Mouse (Mus musculus) brain, embryonic 14.5 days (tissue): ENCODE results near the gene Nemp1. TPM values are rescaled to one million over a fixed set of nuclear protein-coding genes. Genes with fewer than 3 reads are reported as not detected.

Experiments
- DNase-seq: peaks from one replicate; pipeline ENCODE4 v3.0.0-alpha.2; 2011; ENCODE audit warnings: low read depth
- CTCF ChIP-seq: fragments of 200-500 bp; IDR thresholded peaks from 2 replicates; pipeline ENCODE4 v1.5.1; 2012; ENCODE audit warnings: inconsistent platforms, mild to moderate bottlenecking, moderate library complexity, borderline replicate concordance; ENCODE audit not compliant: insufficient read depth, insufficient read length; ENCODE audit errors: extremely low read depth
- POLR2A ChIP-seq: fragments of 200-500 bp; IDR thresholded peaks from 2 replicates; pipeline ENCODE4 v1.6.1; 2012; ENCODE audit warnings: mild to moderate bottlenecking, inconsistent platforms, borderline replicate concordance; ENCODE audit not compliant: poor library complexity, insufficient read depth, insufficient read length, severe bottlenecking; ENCODE audit errors: extremely low read depth
- polyA plus RNA-seq: library from polyadenylated mRNA; depleted of rRNA; stranded (reverse); fragments of >200 nt; gene quantifications from 2 replicates; pipeline ENCODE4 v1.2.3, GENCODE M21; 2012

Nemp1 gene
- polyA plus RNA-seq, 1 experiment = 6.4 TPM

DNA sequence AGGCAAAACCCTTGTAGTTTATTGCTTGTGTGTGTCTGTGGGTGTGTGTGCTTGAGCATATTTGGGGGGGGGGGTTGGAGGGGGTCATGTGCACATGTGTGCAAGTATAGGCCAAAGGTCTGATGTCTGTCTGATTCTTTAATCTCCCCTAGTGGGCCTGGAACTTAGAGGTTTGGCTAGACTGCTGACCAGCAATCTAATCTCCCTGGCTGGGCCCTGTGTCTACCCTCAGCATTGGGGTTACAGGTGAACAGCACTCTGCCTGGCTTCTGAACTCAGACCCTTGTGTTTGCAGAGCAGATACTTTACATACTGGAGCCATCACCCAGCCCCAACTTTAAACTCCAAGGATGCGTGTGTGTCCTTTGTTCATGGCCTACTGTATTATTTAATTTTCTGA lies 12.5 kb downstream of the Nemp1 start:
- TF ChIP-seq POLR2A (no peak), CTCF (no peak)
- no peak for DNase-seq

DNA sequence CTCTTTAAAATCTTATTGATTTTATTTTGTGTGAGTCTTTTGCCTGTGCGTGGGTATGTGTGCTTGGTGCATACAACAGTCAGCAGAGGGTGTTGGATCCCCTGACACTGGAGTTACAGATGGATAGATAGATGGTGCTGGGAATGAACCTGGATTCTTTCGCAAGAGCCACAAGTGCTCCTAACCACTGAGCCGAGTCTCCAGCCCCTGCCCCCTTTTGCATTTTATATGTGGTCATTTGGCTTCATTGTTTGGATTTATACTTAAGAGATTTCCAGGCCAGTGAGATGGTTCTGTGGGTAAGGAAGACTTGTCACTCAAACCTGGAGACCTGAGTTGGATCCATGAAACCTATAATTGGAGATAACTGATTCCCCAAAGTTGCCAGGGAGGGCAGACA lies 13.2 kb downstream of the Nemp1 start:
- no peak for DNase-seq

DNA sequence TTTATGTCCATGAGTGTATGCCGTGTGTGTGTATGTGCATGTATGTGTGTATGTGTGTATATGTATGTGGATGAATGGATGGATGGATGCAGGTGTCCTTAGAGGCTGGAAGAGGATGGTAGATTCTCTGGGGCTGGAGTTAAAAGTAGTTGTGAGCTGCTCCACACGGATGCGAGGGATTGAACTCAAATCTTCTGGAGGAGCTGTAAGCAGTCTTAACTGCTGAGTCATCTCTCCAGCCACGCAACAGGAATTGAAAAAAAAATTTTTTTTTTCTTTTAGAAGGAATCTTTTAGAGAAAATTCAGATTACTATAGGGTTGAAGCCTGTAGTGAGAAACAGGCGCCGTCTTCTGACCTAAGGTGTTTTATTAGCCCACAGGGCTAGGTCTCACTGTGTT lies 16.2 kb downstream of the Nemp1 start:
- no peak for DNase-seq
- TF ChIP-seq CTCF (no peak), POLR2A (no peak)

More for the DNA sequence above, 13.2 kb downstream of the Nemp1 start:
- TF ChIP-seq CTCF (no peak), POLR2A (no peak)

DNA sequence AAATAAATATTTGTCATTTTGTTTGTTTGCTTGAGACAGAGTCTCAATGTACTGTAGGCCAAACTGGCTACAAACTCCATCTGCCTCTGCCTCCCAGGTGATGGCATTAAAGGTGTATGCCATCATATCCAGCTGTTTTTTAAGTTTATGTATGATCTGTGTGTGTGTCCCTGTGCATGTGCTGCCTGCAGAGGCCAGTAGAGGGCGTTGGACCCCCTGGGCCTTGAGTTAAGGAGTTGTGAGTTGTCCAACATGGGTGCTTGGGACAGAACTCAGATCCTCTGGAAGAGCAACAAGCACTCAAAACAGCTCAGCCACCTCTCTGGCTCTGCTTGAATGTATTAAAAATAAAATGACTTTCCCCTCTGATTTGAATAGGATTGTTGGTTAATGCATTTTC lies 24.4 kb downstream of the Nemp1 start:
- no peak for TF ChIP-seq POLR2A
- TF ChIP-seq CTCF = peak; percentile 18; the same call in 1 of the 2 replicates
- no peak for DNase-seq

DNA sequence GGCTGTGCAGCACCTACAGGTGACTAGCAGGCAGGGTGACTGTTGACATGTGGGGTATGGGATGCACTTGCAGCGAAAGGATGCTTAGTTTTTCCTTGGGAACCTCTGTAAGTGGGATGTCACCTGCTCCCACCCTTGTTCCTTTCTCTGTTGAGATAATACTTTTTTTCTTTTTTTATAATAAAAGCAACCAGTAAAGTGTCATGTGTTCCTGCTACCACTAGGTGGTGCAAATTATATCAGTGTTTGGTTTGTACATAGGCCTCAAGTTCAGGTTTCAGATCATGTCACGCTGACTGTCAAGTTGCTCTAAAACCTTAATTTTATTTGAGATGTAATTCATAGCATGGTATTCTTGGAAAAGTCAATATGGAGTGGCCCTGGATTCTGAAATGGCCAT lies 27.9 kb downstream of the Nemp1 start:
- DNase-seq = peak; percentile 59
- TF ChIP-seq POLR2A (no peak), CTCF (peak; percentile 49; the same call in 1 of the 2 replicates)

DNA sequence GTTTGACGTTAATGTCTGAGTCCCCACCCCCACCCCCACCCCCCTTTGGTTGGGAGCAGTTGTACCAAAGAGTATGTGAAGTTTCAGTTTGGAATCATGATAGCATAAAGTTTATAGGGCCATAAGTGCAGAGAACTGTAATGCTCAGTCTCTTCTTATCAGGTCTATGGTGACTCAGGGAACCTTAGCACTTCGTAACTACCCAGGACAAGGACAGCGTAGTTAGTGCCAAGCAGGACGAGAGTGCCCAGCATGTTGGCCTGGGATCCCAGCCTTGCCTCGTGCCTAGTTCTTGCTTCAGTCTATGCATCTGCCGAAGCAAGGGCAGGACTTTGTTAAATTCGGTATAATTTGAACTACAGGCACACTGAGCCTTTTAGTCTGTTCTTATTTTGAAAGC lies 29.1 kb downstream of the Nemp1 start:
- TF ChIP-seq CTCF (no peak), POLR2A (no peak)
- DNase-seq = no peak

DNA sequence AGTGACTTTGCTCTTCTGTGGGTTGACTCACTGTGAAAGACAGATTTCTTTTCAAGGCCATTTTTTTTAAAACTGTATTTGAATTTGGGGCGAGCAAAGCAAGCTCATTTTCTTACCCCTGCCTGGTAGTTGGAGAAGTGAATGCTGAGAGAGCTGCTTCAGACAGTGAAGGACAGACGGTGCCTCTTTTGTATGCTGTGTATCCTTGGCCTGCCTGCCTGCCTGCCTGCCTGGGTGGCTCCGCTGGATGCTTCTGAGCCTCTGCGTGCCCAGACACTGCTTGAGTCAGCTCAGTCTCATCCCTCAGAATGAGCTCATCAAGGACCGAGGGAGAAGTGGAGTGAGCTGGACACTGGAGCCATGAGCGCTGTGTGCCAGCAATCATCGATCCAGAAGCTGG lies 32.3 kb downstream of the Nemp1 start:
- no peak for TF ChIP-seq POLR2A
- no peak for DNase-seq

DNA sequence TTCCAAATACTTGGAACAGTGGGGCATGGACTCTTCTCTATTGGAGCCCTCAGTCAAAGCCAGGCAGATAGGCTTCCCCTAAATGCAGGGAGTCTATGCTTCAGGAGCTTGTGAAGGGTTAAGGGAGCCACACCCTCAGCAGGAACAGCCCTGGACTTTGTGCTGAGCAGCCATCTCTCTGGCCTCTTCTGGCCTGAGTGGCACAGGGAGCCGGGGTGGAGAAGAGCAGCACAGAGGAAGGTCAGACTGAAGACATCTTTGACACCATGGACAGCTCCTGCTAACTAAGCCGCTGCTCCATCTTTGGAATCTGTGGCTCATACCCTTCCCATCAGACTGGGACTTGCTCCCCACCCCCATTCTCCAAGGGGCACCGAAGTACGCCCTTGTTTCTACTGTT lies 36.6 kb downstream of the Nemp1 start:
- TF ChIP-seq CTCF (no peak), POLR2A (no peak)
- DNase-seq = no peak

DNA sequence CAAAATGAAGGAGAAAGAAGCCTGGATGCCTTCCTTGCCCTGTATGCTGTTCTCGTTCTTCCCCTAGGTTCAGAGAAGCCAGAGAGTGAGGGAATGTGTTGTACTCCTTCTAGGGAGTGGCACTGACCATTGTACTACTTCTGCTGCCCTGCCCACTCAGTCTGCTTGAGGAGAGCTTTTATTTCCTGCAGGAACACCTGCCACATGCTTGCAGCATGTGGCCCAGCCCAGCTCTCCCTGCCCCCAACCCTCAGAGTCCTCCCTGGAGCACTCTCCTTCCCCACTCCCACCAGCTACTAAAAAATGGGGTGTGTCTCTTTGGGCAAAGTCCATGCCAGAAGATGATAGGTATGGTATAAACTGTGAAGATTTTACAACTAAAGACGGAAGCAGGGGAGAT lies 37.6 kb downstream of the Nemp1 start:
- TF ChIP-seq CTCF (no peak), POLR2A (no peak)
- no peak for DNase-seq

DNA sequence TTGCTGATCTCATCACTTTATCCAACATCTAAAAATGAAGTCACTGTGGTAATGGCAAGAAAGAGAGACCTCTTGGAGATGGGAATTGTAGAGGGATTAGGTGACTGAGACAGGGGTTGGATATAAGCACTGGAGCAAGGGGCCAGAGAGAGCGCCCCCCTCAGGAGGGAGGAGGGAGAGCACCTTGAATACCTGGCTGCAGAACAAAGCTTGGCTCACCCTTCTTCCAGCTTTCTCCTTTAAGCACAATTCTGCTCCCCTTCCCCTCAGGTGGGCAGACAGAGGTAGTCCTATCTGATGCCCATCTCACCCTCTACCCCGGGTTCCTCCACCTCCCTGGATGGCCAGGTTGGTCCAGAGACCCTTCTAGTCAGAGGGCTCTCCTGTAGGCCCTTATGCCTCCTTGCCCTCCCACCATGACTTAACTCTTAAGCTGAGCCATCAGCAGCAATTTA lies 38.1 kb downstream of the Nemp1 start, which contains the start of gene Myo1a:
Gene Myo1a (plus strand): TSS at position 405 of the 455 bp plus-strand sequence.
- DNase-seq = no peak
- TF ChIP-seq POLR2A = no peak
- peak; percentile 17; the same call in 1 of the 2 replicates for TF ChIP-seq CTCF

DNA sequence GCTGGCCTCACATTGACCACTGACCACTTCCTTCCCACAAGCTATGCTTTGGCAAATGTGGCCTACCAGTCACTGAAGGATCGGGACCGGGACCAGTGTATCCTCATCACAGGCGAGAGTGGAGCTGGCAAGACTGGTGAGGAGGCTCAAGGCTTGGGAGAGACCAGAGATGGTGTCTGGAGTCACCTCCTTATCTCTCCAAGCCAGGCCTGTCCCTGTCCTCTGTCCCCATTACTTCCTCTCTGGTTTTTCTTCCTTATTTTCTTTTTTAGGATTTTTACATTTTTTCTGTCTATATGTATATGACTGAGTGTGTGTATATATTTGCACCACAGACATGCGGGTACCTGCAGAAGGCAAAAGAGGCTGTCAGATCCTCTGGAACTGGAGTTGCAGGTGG lies 39.1 kb downstream of the Nemp1 start:
- no peak for DNase-seq

DNA sequence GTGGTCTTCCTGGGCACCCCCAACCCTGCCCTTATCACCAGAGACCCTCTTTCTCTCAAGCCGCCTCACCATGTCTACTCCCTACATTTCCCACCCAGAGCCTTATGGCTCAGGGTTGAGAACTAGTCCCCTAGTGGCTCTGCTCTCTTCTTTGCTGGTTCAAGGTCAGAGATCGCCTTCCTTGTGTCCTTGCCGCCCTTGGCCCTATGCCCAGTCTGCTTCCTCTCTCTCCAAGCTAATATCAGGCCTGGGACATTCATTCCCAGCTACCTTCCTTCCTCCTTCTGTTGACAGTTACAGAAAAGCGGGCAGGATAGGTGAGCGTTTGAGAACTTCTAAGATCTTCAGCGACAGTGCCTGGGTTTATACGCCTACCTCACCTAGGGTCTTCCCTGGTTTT lies 41.0 kb downstream of the Nemp1 start:
- TF ChIP-seq CTCF = no peak
- TF ChIP-seq POLR2A = no peak
- DNase-seq = no peak

More for the DNA sequence above, 39.1 kb downstream of the Nemp1 start:
- TF ChIP-seq CTCF (no peak), POLR2A (no peak)
